Mouse (Mus musculus) liver, embryonic 11.5 days (tissue): ENCODE measurements at regions not wholly inside any gene's neighbourhood (a gene's known extent, or its start where the extent isn't known, plus 50 kb on each side); places are given as distances from the start of the nearest gene placed in this dataset.

Source experiments
- ATAC-seq: fragments of 200-750 bp; cut with Nextera tagmentation; replicated peaks from 2 replicates; pipeline ENCODE4 v1.8.0; 2017; ENCODE audit warnings: moderate number of reproducible peaks, mild to moderate bottlenecking, moderate TSS enrichment, moderate library complexity; ENCODE audit not compliant: low FRiP score
- DNase-seq: peaks from one replicate; pipeline ENCODE4 v3.0.0-alpha.2; 2017; ENCODE audit warnings: low spot score
- H3K27ac ChIP-seq: fragments of 300-500 bp; sonication (generic); 2 replicates; pipeline ENCODE4 v1.5.1; 2014; ENCODE audit warnings: mild to moderate bottlenecking, low read depth, low read length, control low read depth
- H3K27me3 ChIP-seq: fragments of 300-500 bp; sonication (generic); replicated peaks from 2 replicates; pipeline ENCODE4 v1.6.1; 2014; ENCODE audit warnings: low read length, mixed read lengths; ENCODE audit not compliant: control insufficient read depth, insufficient read depth
- H3K36me3 ChIP-seq: fragments of 300-500 bp; sonication (generic); 2 replicates; pipeline ENCODE4 v1.6.1; 2014; ENCODE audit warnings: mild to moderate bottlenecking, low read length, moderate library complexity, mixed read lengths; ENCODE audit not compliant: control insufficient read depth, insufficient read depth
- H3K4me1 ChIP-seq: fragments of 300-500 bp; sonication (generic); replicated peaks from 2 replicates; pipeline ENCODE4 v1.6.1; 2014; ENCODE audit warnings: low read length, mixed read lengths; ENCODE audit not compliant: control insufficient read depth, insufficient read depth
- H3K4me2 ChIP-seq: fragments of 300-500 bp; sonication (generic); 2 replicates; pipeline ENCODE4 v1.6.1; 2014; ENCODE audit warnings: mild to moderate bottlenecking, control low read depth, moderate library complexity
- H3K4me3 ChIP-seq: fragments of 300-500 bp; sonication (generic); 2 replicates; pipeline ENCODE4 v1.5.1; 2014; ENCODE audit warnings: low read depth, low read length, control low read depth
- H3K9ac ChIP-seq: fragments of 300-500 bp; sonication (generic); 2 replicates; pipeline ENCODE4 v1.6.1; 2014; ENCODE audit warnings: low read depth, low read length, control low read depth
- H3K9me3 ChIP-seq: fragments of 300-500 bp; sonication (generic); 2 replicates; pipeline ENCODE4 v1.6.1; 2016; ENCODE audit warnings: low read length, inconsistent platforms, mixed read lengths; ENCODE audit not compliant: control insufficient read depth
- WGBS: fragments of 180-500 bp; shearing (Covaris S2); extraction: QIAGEN DNeasy Blood & Tissue Kit; methylation state at CpG from one replicate; pipeline ENCODE4 v1.1.7; 2014; 5-methylcytosine and 5-hydroxymethylcytosine counted together

GRCm38 (mm10) chr13:101914691-101915541 lies 146.9 kb upstream of the Pik3r1 start:
- 46% methylated on average over 5 of the region's 5 CpGs for WGBS
- Histone ChIP-seq H3K27ac (no peak overlapping the region), H3K4me1 (no peaks in the 10 kb centered on the region; the same call in 1 of the 2 replicates)

GRCm38 (mm10) chr13:101915542-101915941 lies 147.5 kb upstream of the Pik3r1 start:
- no peak overlapping the region for H3K4me3 ChIP-seq
- no peak for ATAC-seq
- no peaks in the 10 kb centered on the region for H3K36me3 ChIP-seq
- WGBS, result 73% methylated on average over 6 of the region's 6 CpGs
- H3K9me3 ChIP-seq, result no peaks in the 10 kb centered on the region
- no peak overlapping the region for H3K9ac ChIP-seq
- H3K4me1 ChIP-seq, result no peaks in the 10 kb centered on the region; the same call in 1 of the 2 replicates
- no peaks in the 10 kb centered on the region for H3K27me3 ChIP-seq
- H3K4me2 ChIP-seq, result no peak overlapping the region
- no peak for DNase-seq
- H3K27ac ChIP-seq, result no peak overlapping the region

More at GRCm38 (mm10) chr13:101914691-101915541, 146.9 kb upstream of the Pik3r1 start:
- Histone ChIP-seq H3K9ac (no peak overlapping the region), H3K9me3 (no peaks in the 10 kb centered on the region), H3K4me2 (no peak overlapping the region), H3K36me3 (no peaks in the 10 kb centered on the region), H3K4me3 (no peak overlapping the region), H3K27me3 (no peaks in the 10 kb centered on the region)
- ATAC-seq (no peak; the same call in 1 of the 2 replicates), DNase-seq (no peak)

GRCm38 (mm10) chr13:101915948-101916594 lies 148.1 kb upstream of the Pik3r1 start:
- DNase-seq, result no peak

GRCm38 (mm10) chr13:101916876-101917275 lies 148.9 kb upstream of the Pik3r1 start:
- no peaks in the 10 kb centered on the region for H3K36me3 ChIP-seq
- no peak overlapping the region for H3K27ac ChIP-seq
- no peaks in the 10 kb centered on the region for H3K27me3 ChIP-seq
- no peak overlapping the region for H3K9ac ChIP-seq
- H3K4me3 ChIP-seq, result no peak overlapping the region
- H3K4me2 ChIP-seq, result no peak overlapping the region
- no peaks in the 10 kb centered on the region for H3K9me3 ChIP-seq
- no peak for DNase-seq
- WGBS, result 86% methylated on average over 5 of the region's 5 CpGs
- ATAC-seq, result no peak
- no peaks in the 10 kb centered on the region; the same call in 1 of the 2 replicates for H3K4me1 ChIP-seq

More at GRCm38 (mm10) chr13:101915948-101916594, 148.1 kb upstream of the Pik3r1 start:
- Histone ChIP-seq H3K27ac (no peak overlapping the region), H3K9ac (no peak overlapping the region), H3K4me2 (no peak overlapping the region), H3K4me1 (no peaks in the 10 kb centered on the region; the same call in 1 of the 2 replicates), H3K9me3 (no peaks in the 10 kb centered on the region), H3K27me3 (no peaks in the 10 kb centered on the region), H3K36me3 (no peaks in the 10 kb centered on the region), H3K4me3 (no peak overlapping the region)
- WGBS, result 60% methylated on average over 6 of the region's 6 CpGs
- no peak for ATAC-seq

- Histone ChIP-seq H3K4me2 (no peak overlapping the region), H3K27ac (no peak overlapping the region), H3K9ac (no peak overlapping the region), H3K9me3 (no peaks in the 10 kb centered on the region), H3K4me3 (no peak overlapping the region), H3K36me3 (no peaks in the 10 kb centered on the region), H3K4me1 (no peaks in the 10 kb centered on the region; the same call in 1 of the 2 replicates), H3K27me3 (no peaks in the 10 kb centered on the region)
- 76% methylated on average over 3 of the region's 3 CpGs for WGBS
- no peak for DNase-seq
- no peak for ATAC-seq
Observed at GRCm38 (mm10) chr13:101918185-101918584, 150.2 kb upstream of the Pik3r1 start.

GRCm38 (mm10) chr13:101919266-101919665 lies 151.2 kb upstream of the Pik3r1 start:
- Histone ChIP-seq H3K4me3 (no peak overlapping the region), H3K4me1 (no peaks in the 10 kb centered on the region; the same call in 1 of the 2 replicates), H3K9me3 (no peaks in the 10 kb centered on the region), H3K27ac (no peak overlapping the region), H3K27me3 (no peaks in the 10 kb centered on the region), H3K9ac (no peak overlapping the region), H3K4me2 (no peak overlapping the region), H3K36me3 (no peaks in the 10 kb centered on the region)
- DNase-seq (no peak), ATAC-seq (no peak)
- 87% methylated on average over 5 of the region's 5 CpGs for WGBS

- Histone ChIP-seq H3K36me3 (no peaks in the 10 kb centered on the region), H3K4me2 (no peak overlapping the region), H3K27ac (no peak overlapping the region), H3K9ac (no peak overlapping the region), H3K9me3 (no peaks in the 10 kb centered on the region), H3K4me3 (no peak overlapping the region), H3K4me1 (no peaks in the 10 kb centered on the region), H3K27me3 (no peaks in the 10 kb centered on the region)
- ATAC-seq (no peak), DNase-seq (no peak)
- WGBS, result 76% methylated on average over 3 of the region's 3 CpGs
Observed at GRCm38 (mm10) chr13:101920384-101920783, 152.4 kb upstream of the Pik3r1 start.

GRCm38 (mm10) chr13:101924637-101925036 lies 156.6 kb upstream of the Pik3r1 start:
- Histone ChIP-seq H3K9ac (no peak overlapping the region), H3K4me2 (no peak overlapping the region), H3K9me3 (no peaks in the 10 kb centered on the region), H3K4me1 (no peaks in the 10 kb centered on the region), H3K27ac (no peak overlapping the region), H3K27me3 (no peaks in the 10 kb centered on the region), H3K36me3 (no peaks in the 10 kb centered on the region), H3K4me3 (no peak overlapping the region)
- WGBS, result 88% methylated on average over 2 of the region's 2 CpGs
- no peak for DNase-seq
- ATAC-seq, result no peak
